Mouse (Mus musculus) layer of hippocampus, postnatal 14 days (tissue): ENCODE results near the gene Wdr25. TPM values are rescaled to one million over a fixed set of nuclear protein-coding genes. Genes with fewer than 3 reads are reported as not detected.

Experiments used
- DNase-seq, 2 experiments: peaks; one replicate each; pipeline ENCODE4 v3.0.0; 2021 to 2022; ENCODE audit warnings: low spot score in 2 of 2, mixed read lengths in 1 of 2
- total RNA-seq, 2 experiments: library from RNA; stranded (reverse); gene quantifications; 2 replicates each; pipeline ENCODE4 v1.2.3; 2021

The Wdr25 gene
- total RNA-seq, 2 experiments from 2014 or later, result 6.3 to 10.1 TPM

GRCm38 (mm10) chr12:108982684-108982960 lies 89.2 kb downstream of the Wdr25 start:
- DNase-seq, result no peak

GRCm38 (mm10) chr12:108983496-108983895 lies 90.1 kb downstream of the Wdr25 start:
- no peak for DNase-seq

- DNase-seq, result no peak
These were observed 91.0 kb downstream of the Wdr25 start for GRCm38 (mm10) chr12:108984471-108984870.

- no peak for DNase-seq
These were observed 91.6 kb downstream of the Wdr25 start for GRCm38 (mm10) chr12:108985025-108985424.

GRCm38 (mm10) chr12:108987448-108987847 lies 94.0 kb downstream of the Wdr25 start:
- DNase-seq, result no peak

- no peak for DNase-seq
These were observed 97.0 kb downstream of the Wdr25 start for GRCm38 (mm10) chr12:108990425-108990824.

GRCm38 (mm10) chr12:108993046-108993445 lies 99.6 kb downstream of the Wdr25 start:
- no peak for DNase-seq

- peak; percentile 46 to 59 for DNase-seq
These were observed 101.1 kb downstream of the Wdr25 start for GRCm38 (mm10) chr12:108994436-108995031.

GRCm38 (mm10) chr12:108995976-108996636 lies 102.7 kb downstream of the Wdr25 start:
- no peak for DNase-seq

- no peak for DNase-seq
These were observed 103.8 kb downstream of the Wdr25 start for GRCm38 (mm10) chr12:108997249-108997648.

GRCm38 (mm10) chr12:109002978-109003377 lies 109.5 kb downstream of the Wdr25 start:
- DNase-seq, result no peak

- no peak for DNase-seq
These were observed 116.7 kb downstream of the Wdr25 start for GRCm38 (mm10) chr12:109010070-109010649.

- DNase-seq, result no peak
These were observed 128.8 kb downstream of the Wdr25 start for GRCm38 (mm10) chr12:109022181-109022691.

GRCm38 (mm10) chr12:109022966-109023365 lies 129.5 kb downstream of the Wdr25 start:
- no peak for DNase-seq

- DNase-seq, result no peak
These were observed 130.3 kb downstream of the Wdr25 start for GRCm38 (mm10) chr12:109023780-109024179.

GRCm38 (mm10) chr12:109037026-109037425 lies 143.6 kb downstream of the Wdr25 start:
- DNase-seq, result no peak

- DNase-seq, result peak in 1 of 2 experiments; percentile 46
These were observed 144.9 kb downstream of the Wdr25 start for GRCm38 (mm10) chr12:109038179-109038819.

GRCm38 (mm10) chr12:109039311-109039710 lies 145.9 kb downstream of the Wdr25 start:
- no peak for DNase-seq

- no peak for DNase-seq
These were observed 151.1 kb downstream of the Wdr25 start for GRCm38 (mm10) chr12:109044497-109044896.

GRCm38 (mm10) chr12:109045581-109045980 lies 152.2 kb downstream of the Wdr25 start:
- DNase-seq, result no peak

GRCm38 (mm10) chr12:109049949-109050348 lies 156.5 kb downstream of the Wdr25 start:
- no peak for DNase-seq
